Mouse (Mus musculus) left cerebral cortex, postnatal 4 days (tissue): ENCODE measurements around the gene Mbd4. TPM values are rescaled to one million over a fixed set of nuclear protein-coding genes. Genes with fewer than 3 reads are reported as not detected.
"Not testable (repeated sequence)": the region's sequence is repeated elsewhere in the genome, so short reads cannot be mapped to it uniquely, and the experiment has no call there.

Source experiments
- DNase-seq: peaks from one replicate; pipeline ENCODE4 v3.0.0-alpha.2; 2022
- intact Hi-C: fragments of 180-260 bp; cut with DNase I; formaldehyde crosslinking; loops from one replicate; pipeline ENCODE4 v1.15.1; 2025
- total RNA-seq, 2 experiments: library from RNA; stranded (reverse); gene quantifications; 2 replicates each; pipeline ENCODE4 v1.2.3; 2021

The Mbd4 gene
- total RNA-seq, 2 experiments from 2014 or later, result 6.4 to 7.1 TPM

DNA sequence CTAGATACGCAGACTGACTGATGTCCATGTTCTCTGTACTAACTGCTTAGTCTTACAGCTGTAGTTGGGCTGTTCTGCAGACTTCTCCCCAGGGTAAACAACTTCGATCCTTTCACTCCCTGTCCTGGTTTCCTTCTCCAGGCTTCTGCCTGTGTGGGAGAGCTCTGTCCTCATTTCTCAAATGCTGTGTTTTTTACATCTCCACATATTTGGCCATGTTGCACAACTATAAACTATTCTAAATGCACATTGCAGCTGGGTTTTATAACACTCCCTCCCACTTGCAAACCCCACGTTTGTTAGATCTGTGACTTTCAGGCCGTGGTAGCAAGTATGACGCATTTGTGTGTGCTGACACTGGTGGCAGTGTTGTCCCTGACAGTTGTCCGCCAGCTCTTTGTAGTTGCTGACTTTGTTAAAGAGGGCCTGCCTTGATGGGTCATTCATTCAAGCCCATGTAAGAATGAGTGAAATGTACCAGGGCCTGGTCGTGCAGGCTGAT is 10.2 kb upstream of the Mbd4 start:
- no peak for DNase-seq
- intact Hi-C loops, result no loop called here

DNA sequence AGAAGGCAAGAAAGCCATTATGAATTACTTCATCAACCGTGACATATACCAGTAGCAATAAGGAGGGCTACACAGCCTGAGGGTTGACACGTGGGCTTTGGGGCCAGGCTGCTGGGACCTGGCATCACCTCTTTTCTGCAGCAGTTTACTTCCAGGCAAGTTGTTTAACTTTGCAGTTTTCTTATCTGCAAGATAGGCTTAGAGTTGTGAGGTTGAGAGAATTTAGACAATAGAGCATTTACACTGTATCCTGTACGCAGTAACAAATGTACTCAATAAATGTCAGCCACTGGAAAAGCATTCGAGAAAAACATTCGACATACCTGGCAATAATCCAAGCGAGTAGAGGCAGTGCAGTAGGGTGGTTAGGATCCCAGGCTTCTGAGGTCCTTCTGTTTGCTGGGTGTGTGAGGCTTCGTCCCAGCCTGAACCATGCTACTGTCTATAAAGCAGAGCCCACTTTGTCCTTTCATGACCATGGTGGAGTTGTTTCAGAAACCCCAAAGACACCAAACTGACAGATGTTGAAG is 6.9 kb upstream of the Mbd4 start:
- intact Hi-C loops, result no loop called here
- no peak for DNase-seq

DNA sequence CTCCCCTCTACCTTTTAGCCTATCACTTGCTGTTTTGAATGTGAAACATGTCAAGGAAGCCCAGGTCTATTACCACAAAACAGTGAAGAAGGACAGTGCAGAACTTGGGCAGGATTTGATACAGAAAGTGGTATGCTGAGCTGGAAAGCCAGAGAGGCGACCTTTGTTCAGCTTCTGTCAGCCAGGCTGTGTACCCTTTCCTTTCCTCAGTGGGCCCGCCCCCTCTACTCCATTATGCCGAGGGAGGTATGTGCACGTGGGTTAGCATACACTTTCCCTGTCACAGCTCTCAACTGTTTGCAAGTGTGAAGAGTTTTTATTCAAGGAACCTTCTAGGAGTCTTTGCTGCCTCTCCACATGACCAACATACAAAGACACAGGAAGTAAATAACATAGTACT is 6.1 kb upstream of the Mbd4 start:
- intact Hi-C loops, result no loop called here
- DNase-seq, result no peak

DNA sequence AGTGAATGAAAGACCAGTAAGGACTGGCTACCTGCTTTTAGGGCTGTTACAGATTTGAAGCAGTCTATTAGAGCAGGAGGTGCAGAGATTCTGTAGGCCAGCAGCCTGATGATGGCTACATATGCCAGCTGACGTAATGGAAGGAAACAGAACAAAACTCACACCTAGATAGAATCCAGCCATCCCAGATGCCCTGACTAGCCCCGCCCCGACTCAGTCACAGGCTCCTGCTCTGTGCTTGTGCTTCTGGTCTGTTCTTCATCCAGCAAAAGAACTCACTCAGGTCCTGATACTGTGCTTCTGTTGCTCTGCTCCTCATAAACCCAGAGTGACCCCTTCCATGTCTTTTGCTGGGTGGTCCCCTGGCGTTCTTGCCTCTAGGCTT is 3.2 kb upstream of the Mbd4 start:
- DNase-seq, result no peak
- intact Hi-C loops, result no loop called here

DNA sequence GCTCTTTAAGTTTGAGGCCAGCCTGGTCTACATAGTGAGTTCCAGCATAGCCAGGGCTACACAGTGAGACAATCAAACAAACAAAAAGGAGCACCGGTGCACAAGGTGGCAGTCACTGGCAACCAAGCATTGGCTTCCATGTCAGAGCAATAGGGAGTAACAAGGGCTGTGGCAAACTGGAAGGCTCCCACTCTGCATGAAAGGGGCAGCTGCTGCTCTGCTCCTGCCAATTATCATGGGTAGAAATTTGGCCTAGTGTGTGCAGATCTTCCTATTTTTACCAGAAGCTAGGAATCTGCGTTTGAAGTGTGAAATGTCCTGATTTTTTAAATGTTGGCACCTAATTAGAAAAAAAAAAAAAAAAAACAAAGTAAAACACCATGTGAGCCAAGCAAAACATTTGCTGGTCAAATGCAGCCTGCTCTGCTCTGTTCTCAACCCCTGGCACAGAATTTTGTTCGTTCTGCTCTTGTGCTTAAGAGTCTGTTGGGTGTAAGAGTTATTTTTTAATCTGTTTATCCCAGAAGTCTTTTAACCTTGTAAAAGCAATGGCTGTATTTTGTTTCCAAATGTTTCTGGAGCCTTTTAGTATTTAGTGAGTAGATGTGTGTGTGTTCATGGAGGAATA is 2.7 kb upstream of the Mbd4 start:
- intact Hi-C loops, result no loop called here
- DNase-seq, result peak; percentile 9

DNA sequence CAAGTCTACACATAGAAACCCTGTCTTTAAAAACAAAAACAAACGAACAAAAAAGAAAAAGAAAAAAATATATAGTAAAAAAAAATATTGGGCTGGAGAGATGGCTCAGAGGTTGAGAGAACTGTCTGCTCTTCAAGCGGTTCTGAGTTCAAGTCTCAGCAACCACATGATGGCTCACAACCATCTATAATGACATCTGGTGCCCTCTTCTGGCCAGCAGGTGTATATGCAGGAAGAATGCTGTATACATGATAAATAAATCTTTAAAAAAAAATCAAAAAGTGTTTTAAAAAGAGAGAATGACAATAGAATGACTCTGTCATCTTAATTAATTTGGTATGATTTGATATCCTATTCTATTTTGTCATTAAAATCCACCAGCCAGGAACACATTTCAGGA is 1.3 kb upstream of the Mbd4 start:
- intact Hi-C loops, result loop anchor here (5.0 kb wide), 1 partner anchor 47 kb away; the partner anchor contains the start of gene Rpl32

DNA sequence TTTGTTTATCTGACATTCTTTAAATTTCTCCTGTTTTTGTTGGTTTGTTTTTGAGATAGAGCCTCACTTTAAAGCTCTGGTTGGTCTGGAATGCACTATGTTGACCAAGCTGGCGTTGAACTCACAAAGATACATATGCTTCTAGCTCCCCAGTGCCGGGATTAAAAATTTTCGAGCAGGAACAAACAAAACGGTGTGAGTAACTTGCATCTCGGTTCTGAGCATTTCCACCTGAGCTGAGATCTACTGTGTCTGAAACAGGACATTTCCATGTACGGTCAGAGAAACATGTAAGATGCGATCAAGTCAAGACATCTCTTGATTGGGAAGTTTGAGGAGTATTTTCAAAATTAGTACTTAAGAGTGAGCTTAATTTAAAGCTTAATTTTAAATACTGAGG is 814 bp upstream of the Mbd4 start:
- intact Hi-C loops, result loop anchor here (5.0 kb wide), 1 partner anchor 47 kb away; the partner anchor contains the start of gene Rpl32
- DNase-seq, result no peak

More for the DNA sequence above, 1.3 kb upstream of the Mbd4 start:
- DNase-seq, result no peak

DNA sequence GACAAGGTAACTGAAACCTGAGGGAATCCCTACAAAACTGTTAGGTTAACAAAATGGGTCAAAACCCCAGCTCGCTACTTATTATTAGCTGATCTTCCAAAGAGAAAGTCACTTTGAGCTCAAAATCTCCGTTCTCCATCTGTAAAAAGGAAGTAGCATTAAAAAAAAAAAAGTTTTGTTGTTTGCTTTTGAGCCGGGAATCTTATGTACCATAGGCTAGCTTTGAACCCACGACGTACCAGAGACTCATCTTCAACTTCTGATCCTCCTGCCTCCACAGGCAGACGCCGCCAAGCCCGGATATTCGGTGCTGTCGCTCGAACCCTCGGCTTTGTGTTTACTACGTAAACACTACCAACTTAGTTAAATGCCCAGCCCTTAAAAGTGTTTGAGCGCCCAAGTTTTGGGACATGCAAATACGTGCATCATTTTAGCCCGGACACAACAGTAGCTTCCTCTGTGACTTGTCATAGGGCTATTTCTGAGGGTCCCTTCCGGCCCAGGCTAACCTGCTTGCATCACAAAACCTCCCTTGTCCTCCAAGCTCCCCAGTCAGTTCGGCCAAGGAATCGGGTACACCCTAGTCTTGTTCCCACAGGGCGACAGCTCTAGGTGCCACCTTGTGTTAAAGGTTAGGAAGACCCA is 603 bp downstream of the Mbd4 start:
- intact Hi-C loops, result loop anchor here (5.0 kb wide), 1 partner anchor 45 kb away; the partner anchor contains the start of gene Rpl32
- no peak for DNase-seq

DNA sequence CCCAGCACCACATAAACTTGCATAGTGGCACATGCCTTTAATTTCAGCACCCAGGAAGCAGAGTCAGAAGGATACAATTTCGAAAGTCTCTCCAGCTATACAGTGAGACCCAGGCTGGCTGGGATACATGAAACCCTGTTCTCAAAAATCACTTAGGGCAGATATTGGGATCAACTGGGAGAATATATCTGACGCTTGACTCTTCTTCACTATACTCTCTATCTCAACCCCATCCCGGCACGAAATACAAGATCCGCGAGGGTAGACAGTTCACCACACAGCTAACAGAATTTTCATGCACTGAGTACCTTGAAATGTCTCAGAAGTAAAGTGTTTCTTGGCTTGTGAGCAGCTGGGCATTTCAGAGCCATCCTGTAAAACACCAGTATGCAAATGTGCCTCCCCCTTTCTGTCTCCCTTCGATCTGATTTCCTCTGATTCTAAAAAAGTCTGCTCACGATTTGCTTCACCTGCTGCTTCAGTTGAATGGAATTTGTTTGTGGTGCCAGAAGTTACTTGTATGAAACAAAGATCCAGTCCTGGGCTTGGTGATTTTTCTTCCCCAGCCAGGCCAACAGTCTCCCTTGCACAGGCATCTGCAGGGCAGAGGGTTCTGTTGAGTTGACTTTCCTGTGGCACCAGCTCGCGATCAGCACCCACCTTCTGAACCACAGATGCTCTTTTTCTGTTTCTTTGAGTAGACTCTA is 4.4 kb downstream of the Mbd4 start:
- intact Hi-C loops, result no loop called here
- DNase-seq, result no peak

DNA sequence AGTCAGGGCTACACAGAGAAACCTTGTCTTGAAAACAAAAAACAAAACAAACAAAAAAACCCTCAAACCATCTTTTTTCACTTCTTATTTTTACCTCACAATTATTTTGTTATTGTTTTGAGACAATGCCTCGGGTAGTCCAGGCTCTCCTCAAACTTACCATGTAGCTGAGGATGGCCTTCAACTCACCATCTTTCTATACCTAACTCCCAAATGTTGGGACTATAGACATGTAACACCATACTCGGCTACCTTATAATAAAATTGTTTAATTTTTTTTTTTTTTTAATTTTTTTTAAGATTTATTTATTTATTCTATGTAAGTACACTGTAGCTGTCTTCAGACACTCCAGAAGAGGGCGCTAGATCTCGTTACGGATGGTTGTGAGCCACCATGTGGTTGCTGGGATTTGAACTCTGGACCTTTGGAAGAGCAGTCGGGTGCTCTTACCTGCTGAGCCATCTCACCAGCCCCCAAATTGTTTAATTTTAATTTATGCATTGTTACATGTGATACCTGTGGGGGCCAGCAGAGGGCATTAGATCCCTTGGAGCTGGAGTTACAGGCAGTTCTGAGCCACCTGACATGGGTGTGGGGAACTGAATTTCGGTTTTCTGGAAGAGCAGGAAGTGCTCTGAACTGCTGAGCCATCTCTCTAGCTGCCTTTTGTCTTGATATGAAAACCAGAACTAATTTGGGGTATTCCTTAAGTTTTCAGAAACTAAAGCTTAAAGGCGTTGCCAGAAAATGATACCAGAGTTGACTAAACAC is 6.3 kb downstream of the Mbd4 start:
- peak; percentile 55 for DNase-seq
- intact Hi-C loops, result no loop called here

DNA sequence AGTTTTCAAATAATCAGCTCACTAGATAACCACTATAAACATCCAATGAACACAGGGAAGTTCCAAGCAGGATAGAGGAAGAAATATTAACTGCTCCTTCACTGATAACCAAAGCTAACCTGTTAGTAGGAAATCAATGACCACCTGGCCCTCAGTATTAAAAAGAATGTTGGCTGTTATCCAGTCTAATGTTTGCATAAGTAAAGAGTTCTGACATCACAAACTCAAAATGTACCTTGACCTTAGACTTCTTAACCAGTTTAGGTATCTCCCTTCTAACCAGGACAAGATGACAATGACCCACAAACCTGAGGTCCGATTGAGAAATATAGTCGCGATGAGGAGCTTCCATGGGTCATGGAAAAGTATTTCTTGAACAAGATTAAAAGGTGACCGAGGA is 8.2 kb downstream of the Mbd4 start:
- intact Hi-C loops, result no loop called here

DNA sequence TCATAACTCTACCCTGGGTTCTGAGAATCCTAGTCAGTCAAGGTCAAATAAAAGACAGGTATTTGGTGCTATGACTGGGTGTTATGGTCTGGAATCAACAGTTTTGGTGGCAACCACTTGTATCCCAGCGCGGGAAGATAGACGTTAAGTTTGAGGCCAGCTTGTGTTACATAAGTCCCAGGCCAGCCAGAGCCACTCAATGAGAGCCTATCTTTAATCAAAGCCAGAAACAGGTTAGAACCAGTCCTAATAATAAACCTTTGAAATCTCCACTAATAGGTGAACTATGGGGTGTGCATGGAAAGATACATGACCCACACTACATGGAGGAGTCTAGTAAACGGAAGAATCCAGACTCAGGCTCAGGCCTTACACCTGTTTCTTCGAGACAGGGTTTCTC is 14.4 kb downstream of the Mbd4 start:
- DNase-seq, result no peak
- intact Hi-C loops, result no loop called here

More for the DNA sequence above, 8.2 kb downstream of the Mbd4 start:
- no peak for DNase-seq

DNA sequence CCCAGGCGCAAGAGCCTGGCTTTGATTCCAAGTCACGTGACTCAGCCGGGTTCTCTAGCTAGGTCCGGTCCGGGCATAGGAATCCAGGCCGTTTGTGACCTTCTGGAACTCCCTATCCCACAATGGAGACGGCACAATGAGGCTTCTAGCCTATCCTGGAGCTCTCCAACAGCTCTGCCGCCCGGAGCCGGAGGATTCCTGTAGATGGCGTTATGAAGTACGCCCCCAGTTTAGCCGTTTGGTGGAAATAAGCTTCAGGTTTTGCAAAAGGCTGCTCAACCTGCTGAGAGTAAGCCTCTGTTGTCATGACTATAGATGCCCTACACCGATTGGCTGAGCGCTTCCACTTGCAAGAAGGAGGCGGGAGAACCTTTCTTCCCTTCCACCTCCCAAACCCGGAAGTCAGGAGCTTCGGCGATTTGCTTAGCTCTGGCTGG is 15.0 kb downstream of the Mbd4 start, which contains the start of gene Efcab12:
Efcab12 (minus strand) TSS at position 252 of the 437 bp plus-strand sequence.
- intact Hi-C loops, result no loop called here
- peak; percentile 57 for DNase-seq

DNA sequence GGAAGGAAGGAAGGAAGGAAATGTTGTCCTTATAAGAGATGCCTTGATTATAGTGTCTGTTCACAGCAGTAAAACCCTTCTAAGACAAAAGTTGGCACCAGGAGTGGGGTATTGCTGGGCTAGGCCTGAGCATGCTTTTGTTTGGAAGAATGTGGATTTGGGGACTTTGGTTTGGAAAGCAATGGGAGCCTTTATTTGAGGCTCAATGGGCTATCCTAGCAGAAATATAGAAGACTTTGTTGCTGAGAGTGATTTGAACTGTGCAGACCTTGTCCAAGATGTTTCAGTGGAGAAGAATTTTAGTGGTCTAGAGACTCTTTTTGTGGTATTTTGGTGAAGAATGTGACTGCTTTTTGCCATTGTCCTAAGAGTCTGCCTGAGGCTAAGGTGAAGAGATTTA is 19.3 kb downstream of the Mbd4 start:
- DNase-seq, result no peak
- intact Hi-C loops, result no loop called here

DNA sequence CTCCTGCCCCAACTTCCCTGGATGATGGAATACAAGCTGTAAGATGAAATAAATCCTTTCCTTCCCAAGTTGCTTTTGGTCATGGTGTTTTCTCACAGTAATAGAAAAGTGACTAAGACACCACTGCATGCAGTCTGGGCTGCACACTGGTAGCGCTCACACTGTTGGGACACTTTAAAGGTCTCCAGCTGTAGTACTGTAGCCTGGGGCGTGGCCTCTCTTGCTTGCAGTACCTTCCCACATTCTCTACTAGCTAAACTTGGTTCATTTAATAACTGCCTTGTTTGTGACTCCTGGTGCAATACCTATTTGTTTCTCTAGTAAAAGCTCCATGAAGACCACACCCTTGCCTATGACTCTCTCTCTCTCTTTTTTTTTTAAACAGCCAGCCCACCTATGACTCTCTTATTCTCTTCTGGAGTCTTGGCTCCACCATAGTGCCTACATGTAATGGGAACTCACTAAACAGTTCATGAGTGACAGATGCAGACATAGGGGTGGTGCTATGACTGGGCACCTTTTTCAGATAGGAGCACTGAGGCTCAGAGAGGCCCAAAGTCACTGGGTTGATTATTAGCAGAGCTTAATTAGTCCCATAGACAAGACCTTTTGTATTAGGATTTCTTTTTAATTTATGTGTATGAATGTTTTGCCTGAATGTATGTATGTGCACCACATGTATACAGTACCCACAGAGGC is 20.9 kb downstream of the Mbd4 start:
- no peak for DNase-seq
- intact Hi-C loops, result no loop called here

DNA sequence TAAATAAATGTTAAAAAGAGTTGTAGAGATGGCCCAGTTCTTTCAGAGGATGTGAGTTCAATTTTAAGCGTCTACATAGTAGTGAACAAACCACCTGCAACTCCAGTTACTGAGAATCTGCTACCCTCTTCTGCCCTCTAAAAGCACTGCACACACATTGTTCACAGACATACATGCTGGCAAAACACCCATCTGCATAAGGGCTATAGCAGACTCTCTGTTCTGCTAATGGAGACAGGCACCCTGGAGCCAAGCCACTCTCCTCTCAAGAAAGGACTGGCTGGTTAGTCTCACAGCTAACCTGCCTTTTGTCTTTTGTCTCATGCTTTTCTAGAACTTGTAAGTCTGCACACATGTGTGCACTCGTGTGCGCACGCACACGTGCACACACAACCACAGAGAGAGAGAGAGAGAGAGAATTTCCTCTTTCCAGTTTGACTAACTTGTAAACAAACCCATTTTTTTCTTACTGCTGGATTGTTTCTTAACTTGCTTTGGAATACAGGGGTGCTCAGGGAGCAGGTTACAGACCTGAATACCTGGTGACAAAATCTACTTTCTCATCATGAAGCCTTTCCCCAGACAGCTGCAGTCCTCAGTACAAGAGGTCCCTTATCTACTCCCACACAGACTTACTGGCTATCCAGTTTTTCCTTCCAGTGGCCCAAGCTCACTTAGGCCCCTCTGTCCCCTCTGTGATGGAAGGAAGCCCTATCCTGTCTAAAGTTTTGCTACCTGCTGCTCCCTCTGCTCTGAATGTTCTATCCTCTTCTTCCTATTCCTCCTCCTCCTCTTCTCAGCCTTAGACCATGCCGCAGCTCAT is 22.2 kb downstream of the Mbd4 start:
- DNase-seq, result no peak
- intact Hi-C loops, result no loop called here

DNA sequence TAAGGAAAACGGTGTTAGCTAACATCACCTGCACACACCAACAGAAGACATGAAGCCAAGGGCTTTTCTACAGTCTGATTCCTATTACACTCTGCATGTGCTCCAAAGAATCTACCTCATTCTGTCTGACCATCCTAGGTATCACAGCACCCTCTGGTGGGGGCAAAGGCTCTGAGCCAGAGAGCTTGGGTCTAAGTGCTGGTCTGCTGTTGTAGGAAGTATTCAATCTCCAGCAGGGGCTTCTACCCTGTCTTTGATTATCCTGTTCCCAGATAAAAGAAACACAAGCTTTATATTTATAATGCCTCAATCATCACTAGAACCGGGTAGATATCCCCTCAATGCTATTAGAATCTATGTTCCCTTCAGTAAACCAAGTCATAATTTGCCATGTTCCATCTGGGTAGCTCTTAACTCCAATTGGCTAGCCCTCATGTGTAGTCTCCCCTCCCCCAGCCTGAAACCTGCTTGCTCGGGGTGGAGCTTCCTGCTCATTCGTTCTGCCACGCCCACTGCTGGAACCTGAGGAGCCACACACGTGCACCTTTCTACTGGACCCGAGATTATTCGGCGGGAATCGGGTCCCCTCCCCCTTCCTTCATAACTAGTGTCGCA is 29.2 kb downstream of the Mbd4 start:
- DNase-seq, result peak; percentile 64

DNA sequence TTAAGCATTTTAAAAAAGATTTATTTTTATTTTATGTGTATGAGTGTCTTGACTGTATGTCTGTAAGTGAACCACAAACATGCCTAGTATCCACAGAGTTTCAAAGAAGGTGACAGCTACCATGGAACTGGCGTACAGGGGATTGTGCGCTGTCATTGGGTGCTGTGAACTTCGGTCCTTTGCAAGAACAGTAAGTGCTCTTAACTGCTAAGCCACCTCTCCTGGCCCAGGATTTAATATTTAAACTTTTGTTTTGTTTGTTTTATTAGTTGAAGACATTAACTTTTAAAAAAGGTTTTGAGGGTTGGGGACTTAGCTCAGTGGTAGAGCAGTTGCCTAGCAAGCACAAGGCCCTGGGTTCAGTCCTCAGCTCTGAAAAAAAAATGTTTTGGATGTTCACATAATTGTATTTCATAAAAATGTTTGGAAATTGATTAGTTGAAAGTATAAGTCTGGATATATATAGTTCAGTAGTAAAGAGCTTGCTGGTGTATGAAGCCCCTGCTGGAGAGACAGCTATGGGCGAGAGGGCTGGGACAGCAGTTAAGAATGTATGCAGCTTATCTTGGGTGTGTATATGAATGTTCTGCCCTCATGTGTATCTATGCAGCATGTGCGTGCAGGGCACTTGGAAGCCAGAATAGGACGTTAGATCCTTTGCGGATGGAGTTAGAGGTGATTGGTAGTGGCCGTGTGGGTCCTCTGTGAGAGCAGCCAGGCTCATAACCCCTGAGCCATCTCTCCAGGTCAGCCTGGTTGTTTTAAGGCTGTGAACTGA is 31.8 kb downstream of the Mbd4 start:
- DNase-seq, result no peak
- intact Hi-C loops, result no loop called here

More for the DNA sequence above, 29.2 kb downstream of the Mbd4 start:
- intact Hi-C loops, result not testable (repeated sequence)
